Mouse (Mus musculus): ENCODE results near the gene Arhgef6.

DNA sequence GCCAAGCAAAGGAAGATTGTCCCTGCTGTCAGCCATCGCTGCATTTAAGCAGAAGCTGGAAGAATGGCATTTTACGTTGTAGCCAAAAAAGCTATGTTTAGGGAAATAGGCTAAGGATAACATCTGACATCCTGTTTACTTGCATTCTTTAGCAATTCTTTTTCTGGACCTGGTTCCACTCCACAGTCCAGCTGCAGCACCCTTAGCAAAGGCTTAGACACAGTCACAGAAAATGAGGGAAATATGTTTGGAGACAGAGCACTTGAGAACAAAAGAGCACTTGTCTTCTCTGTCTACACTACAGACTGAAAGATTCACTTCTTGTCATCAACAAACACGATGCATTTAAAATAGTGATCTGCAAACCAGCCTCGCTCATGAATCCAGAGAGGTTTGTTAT, 691 bp upstream of the Arhgef6 start:
- TF ChIP-seq POLR2A (IDR thresholded peaks at IDR 0.05; ENCODE audit: control insufficient read depth in 1 of 2, insufficient read depth in 1 of 2, low read depth in 1 of 2, low read length in 2 of 2, poor library complexity in 1 of 2) (no peak), NELFE (IDR thresholded peaks at IDR 0.05; ENCODE audit: low read depth, low read length) (no peak), EP300 (IDR thresholded peaks at IDR 0.05; ENCODE audit: low read depth in 1 of 2, low read length in 2 of 2) (no peak), POLR2AphosphoS2 (IDR thresholded peaks at IDR 0.05; ENCODE audit: low read length) (no peak), CTCF (IDR thresholded peaks at IDR 0.05 in 2 of 3, conservative IDR thresholded peaks at IDR 0.05 in 1 of 3; ENCODE audit: control insufficient read depth in 1 of 3, insufficient read depth in 1 of 3, low read depth in 2 of 3, low read length in 3 of 3, poor library complexity in 1 of 3, severe bottlenecking in 1 of 3) (no peak), USF2 (IDR thresholded peaks at IDR 0.05; ENCODE audit: borderline replicate concordance in 1 of 2, insufficient read depth in 1 of 2, low read depth in 1 of 2, low read length in 2 of 2) (no peak), ZNF384 (IDR thresholded peaks at IDR 0.05; ENCODE audit: low read depth, low read length) (no peak), HCFC1 (IDR thresholded peaks at IDR 0.05; ENCODE audit: low read depth, low read length) (no peak)

Measured in MEL (cell line).